Mouse (Mus musculus) c-Kit-positive CD71-negative TER-119-negative erythroid progenitor cells, embryonic 14.5 days (primary cell): ENCODE results near the gene Tprn.
"Not testable (repeated sequence)": the region's sequence is repeated elsewhere in the genome, so short reads cannot be mapped to it uniquely, and the experiment has no call there.

ENCODE experiments used
- DNase-seq: peaks from one replicate; pipeline ENCODE4 v3.0.0-alpha.2; 2013; ENCODE audit warnings: low read depth

Gene Tprn

GRCm38 (mm10) chr2:25237522-25237921 lies 24.9 kb upstream of the Tprn start:
- no peak for DNase-seq

DNA sequence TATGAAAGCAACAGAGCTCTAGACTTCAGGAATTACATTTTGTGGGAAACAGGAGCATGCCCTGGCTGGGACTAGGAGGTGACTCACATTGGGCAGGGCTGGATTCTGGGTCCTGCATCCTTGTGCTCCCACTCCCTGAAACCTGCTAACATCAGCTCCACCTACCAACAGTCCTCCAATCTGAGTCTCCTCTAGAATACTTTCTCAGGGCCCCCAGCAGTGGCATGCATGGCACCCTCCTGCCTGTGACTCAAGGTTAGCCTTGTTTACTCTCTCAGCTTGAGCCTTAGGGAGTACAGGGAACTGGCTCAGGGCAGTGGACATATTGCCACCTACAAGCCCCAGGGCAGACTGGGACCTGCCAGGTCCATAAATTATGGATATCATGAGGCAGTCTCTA lies 24.3 kb upstream of the Tprn start:
- DNase-seq = no peak

DNA sequence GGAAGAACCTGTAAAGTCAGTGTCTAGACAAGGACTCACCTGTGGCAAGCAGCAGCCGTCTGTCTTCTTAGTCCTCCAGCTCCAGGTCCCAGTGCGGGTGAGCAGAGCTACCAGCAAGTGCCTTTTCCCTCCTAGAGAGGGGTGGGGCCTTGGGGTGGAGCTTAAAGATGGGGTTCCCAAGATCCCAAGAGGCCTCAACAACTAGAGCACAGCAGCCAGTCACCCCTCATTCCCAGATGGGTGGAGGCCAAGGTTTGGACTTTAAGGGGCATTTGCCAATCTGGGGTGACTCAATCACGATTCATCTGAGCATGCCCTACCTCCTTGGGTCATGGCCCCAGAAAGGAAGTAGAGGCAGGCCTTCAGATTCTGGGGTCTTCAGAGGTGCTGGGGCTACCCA lies 22.7 kb upstream of the Tprn start:
- no peak for DNase-seq

- DNase-seq = no peak
Observed at GRCm38 (mm10) chr2:25240310-25240709, 22.1 kb upstream of the Tprn start.

DNA sequence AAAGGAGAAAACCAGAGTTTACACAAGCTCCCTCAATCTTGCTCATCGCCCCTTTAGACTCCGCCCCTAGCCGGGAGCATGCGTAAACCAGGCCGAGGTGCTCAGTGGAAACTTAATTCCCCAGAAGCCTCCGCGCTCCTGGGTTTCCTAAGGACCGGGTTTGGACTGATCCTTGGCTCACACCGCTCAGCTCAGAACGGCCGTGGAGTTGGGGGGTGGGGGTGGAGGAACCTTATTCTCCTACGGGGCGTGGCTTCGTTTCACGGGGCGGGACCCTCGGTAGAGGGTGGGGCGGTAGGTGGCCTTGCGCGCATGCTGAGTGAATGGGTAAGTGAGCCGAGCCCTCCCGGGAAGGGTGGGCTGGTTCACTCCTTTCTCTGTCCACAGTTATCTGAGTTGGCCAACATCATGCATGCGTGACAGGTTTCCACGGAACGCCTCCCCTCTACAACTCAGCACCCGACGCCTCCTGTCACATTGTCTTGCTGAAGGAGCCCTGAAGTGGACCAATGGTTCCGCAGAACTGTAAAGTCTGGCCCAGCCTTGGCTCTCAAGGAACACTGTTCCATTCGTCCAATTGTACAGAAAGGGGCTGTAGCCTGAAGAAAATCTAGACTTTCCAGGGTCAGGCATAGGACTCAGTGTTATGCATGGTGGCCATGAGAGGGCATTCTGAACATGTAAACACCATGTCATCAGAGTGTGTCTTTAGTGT lies 21.5 kb upstream of the Tprn start:
- DNase-seq = no peak

DNA sequence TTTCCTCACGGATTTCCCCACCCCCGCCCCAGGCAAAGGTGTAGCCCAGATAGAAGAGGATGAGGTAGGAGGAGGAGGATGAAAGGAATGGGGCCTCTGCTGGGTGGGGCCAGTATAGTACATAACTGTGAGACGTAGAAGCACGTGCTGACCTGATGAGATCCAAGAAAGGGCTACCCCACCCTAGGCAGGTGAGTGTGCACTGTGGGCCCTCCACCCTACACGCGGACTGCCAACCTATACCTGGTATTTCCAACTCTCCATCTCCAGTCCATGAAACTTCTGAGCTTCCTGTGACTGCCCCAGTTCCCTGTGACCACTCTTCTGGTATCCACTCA lies 21.0 kb upstream of the Tprn start:
- DNase-seq = no peak

GRCm38 (mm10) chr2:25242101-25242506 lies 20.3 kb upstream of the Tprn start, which contains the start of the genes Rnf208 and Cysrt1:
Rnf208 (plus strand) TSS chr2:25242255.
Cysrt1 (minus strand) TSS chr2:25242452.
- no peak for DNase-seq

- no peak for DNase-seq
Observed at GRCm38 (mm10) chr2:25243342-25243741, 19.1 kb upstream of the Tprn start.

- DNase-seq = no peak
Observed at GRCm38 (mm10) chr2:25244144-25244543, 18.3 kb upstream of the Tprn start.

GRCm38 (mm10) chr2:25246183-25247072 lies 16.0 kb upstream of the Tprn start, which contains the start of gene AL732309.1:
AL732309.1 (minus strand) TSS chr2:25246863.
- no peak for DNase-seq

- no peak for DNase-seq
Observed at GRCm38 (mm10) chr2:25252331-25252730, 10.1 kb upstream of the Tprn start.

DNA sequence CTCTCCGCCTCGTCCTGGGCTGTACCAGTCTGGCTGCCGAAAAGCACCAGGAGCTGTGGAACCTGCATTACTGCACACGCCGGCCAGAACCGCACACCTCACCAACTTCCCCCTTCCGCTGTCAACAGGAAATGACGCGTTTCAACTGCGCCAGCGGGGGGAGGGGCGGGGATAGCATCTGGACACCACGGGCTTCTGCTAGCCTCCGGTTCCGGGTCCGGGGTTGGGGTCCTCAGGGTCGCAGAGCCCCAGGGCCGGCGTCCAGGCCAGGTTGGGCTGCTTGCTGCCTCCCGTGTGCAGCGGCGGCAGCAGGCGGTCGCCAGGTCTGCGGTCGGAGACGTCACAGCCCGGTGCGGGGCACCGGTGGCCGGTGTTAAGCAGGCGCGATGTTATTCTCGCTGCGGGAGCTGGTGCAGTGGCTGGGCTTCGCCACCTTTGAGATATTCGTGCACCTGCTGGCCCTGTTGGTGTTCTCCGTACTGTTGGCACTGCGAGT lies 7.1 kb upstream of the Tprn start, which contains the start of gene Tmem203:
Gene Tmem203 (plus strand): TSS at position 156 of the 496 bp plus-strand sequence.
- peak; percentile 87 for DNase-seq

DNA sequence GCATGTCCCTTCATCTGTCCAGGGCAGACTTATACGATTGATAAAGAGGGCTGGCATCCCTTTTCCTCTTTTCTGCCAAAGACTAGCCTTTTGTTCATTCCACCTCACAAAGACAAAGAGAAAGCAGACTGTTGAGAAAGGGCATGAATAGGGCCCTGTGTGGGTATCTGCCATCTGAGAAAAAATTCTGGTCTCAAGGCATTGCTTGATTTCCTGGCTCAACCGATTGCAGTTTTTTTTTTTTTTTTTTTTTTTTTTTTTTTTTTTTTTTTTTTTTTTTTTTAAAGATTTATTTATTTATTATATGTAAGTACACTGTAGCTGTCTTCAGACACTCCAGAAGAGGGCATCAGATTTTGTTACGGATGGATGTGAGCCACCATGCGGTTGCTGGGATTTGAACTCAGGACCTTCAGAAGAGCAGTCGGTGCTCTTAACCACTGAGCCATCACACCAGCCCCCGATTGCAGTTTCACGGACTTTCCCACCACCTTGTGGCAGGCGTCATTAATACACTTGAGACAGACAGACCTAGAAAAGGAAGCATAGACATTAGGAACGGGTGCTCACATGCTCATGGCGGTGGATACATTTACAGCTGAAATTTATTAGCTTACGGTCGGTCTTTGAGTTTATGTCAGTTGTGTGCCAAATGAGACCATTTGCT lies 5.8 kb upstream of the Tprn start:
- DNase-seq = peak; percentile 78

DNA sequence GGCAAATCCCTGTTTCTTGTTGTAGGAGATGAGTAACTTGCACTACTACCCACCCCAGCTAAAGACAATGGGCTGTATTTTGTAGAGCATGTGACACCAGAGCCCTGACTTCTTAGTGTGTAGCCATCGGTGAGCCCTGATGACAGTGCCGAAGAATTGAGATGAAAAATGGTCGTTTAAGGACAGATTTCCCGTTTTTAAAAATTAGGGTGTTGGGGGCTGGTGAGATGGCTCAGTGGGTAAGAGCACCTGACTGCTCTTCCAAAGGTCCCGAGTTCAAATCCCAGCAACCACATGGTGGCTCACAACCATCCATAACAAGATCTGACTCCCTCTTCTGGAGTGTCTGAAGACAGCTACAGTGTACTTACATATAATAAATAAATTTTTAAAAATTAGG lies 5.2 kb upstream of the Tprn start:
- not testable (repeated sequence) for DNase-seq

DNA sequence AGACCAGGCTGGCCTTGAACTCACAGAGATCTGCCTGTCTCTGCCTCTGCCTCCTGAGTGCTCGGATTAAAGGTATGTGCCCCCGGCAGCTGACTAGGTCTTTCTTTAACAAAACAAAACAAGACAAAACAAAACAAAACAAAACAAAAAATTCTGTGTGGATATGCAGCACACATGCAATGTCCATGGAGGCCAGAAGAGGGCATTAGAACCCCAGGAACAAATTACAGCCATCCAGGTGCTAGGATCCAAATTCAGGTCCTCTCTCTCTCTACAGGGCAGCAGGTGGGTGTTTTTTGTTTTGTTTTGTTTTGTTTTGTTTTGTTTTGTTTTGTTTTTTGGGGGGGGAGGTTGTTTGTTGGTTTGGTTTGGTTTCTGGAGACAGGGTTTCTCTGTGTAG lies 3.5 kb upstream of the Tprn start:
- DNase-seq = no peak

- no peak for DNase-seq
Observed at GRCm38 (mm10) chr2:25261870-25262269, 548 bp upstream of the Tprn start.

GRCm38 (mm10) chr2:25262795-25263622 lies 591 bp downstream of the Tprn start:
- no peak for DNase-seq

GRCm38 (mm10) chr2:25263623-25264285 lies 1.3 kb downstream of the Tprn start:
- DNase-seq = no peak

GRCm38 (mm10) chr2:25264286-25264660 lies 1.9 kb downstream of the Tprn start:
- no peak for DNase-seq

- no peak for DNase-seq
Observed at GRCm38 (mm10) chr2:25264851-25265250, 2.4 kb downstream of the Tprn start.
